Mouse (Mus musculus): Measurements from ENCODE around the gene Hoxa11.

- TF ChIP-seq CTCF (IDR thresholded peaks at IDR 0.05) (no peak), EP300 (IDR thresholded peaks at IDR 0.05) (no peak)
Measured at GRCm38 (mm10) chr6:52273656-52274280, 28.2 kb upstream of the Hoxa11 start.
